Mouse (Mus musculus): ENCODE measurements around the gene Rapsn.

GRCm38 (mm10) chr2:91090827-91091226, 55.4 kb downstream of the Rapsn start:
- TF ChIP-seq CTCF (IDR thresholded peaks at IDR 0.05; ENCODE audit: low read depth, low read length) (no peak), POLR2A (IDR thresholded peaks at IDR 0.05; ENCODE audit: insufficient read depth, low read length) (no peak)
